Mouse (Mus musculus) thymus, adult 2 months (tissue): ENCODE data around the gene Lrch3. TPM values are rescaled to one million over a fixed set of nuclear protein-coding genes. Genes with fewer than 3 reads are reported as not detected.
"Not testable (repeated sequence)": the region's sequence is repeated elsewhere in the genome, so short reads cannot be mapped to it uniquely, and the experiment has no call there.

Experiments
- DNase-seq: peaks from one replicate; pipeline ENCODE4 v3.0.0; 2021
- H3K27ac ChIP-seq: fragments of 200-500 bp; 2 replicates; pipeline ENCODE4 v1.5.1; 2012; ENCODE audit warnings: low read length, control low read depth; ENCODE audit not compliant: control insufficient read depth, insufficient read depth
- H3K27me3 ChIP-seq: fragments of 200-500 bp; 2 replicates; pipeline ENCODE4 v1.6.1; 2012; ENCODE audit warnings: mild to moderate bottlenecking, low read length, moderate library complexity, mixed read lengths; ENCODE audit not compliant: control insufficient read depth, insufficient read depth
- H3K36me3 ChIP-seq: fragments of 200-500 bp; 2 replicates; pipeline ENCODE4 v1.6.1; 2012; ENCODE audit warnings: mild to moderate bottlenecking, low read length, moderate library complexity; ENCODE audit not compliant: control insufficient read depth, insufficient read depth
- H3K4me1 ChIP-seq: fragments of 200-500 bp; replicated peaks from 2 replicates; pipeline ENCODE4 v1.6.1; 2012; ENCODE audit warnings: low read length; ENCODE audit not compliant: control insufficient read depth, insufficient read depth
- H3K4me3 ChIP-seq: fragments of 200-500 bp; 2 replicates; pipeline ENCODE4 v1.5.1; 2012; ENCODE audit warnings: mild to moderate bottlenecking, low read length, control low read depth, moderate library complexity; ENCODE audit not compliant: control insufficient read depth, insufficient read depth
- CTCF ChIP-seq: fragments of 200-500 bp; IDR thresholded peaks from 2 replicates; pipeline ENCODE4 v1.5.1; 2012; ENCODE audit warnings: mild to moderate bottlenecking, control low read depth, low read length, moderate library complexity, borderline replicate concordance; ENCODE audit not compliant: control insufficient read depth, poor library complexity, insufficient read depth; ENCODE audit errors: extremely low read depth
- POLR2A ChIP-seq: fragments of 200-500 bp; IDR thresholded peaks from 2 replicates; pipeline ENCODE4 v1.6.1; 2012; ENCODE audit warnings: mild to moderate bottlenecking, low read length, control low read depth, moderate library complexity; ENCODE audit not compliant: control insufficient read depth, poor library complexity, insufficient read depth; ENCODE audit errors: extremely low read depth
- WGBS: fragments of 180-500 bp; shearing (Covaris S2); methylation state at CpG from one replicate; pipeline ENCODE4 v1.1.7; 2018; 5-methylcytosine and 5-hydroxymethylcytosine counted together
- polyA plus RNA-seq: library from polyadenylated mRNA; depleted of rRNA; stranded (reverse); fragments of >200 nt; gene quantifications from 2 replicates; pipeline ENCODE4 v1.2.3, GENCODE M21; 2012; rRNA removed

Gene Lrch3
- polyA plus RNA-seq = 41.3 and 43.2 TPM in 2 replicates

- H3K4me1 ChIP-seq = peaks cover 4% of the 10 kb centered on the region
- H3K36me3 ChIP-seq = no peaks in the 10 kb centered on the region
- peak; percentile 93 for DNase-seq
- no peak for TF ChIP-seq CTCF
- TF ChIP-seq POLR2A = peak; percentile 93
- no peak within 1 kb of the TSS for H3K27ac ChIP-seq
- no peaks in the 10 kb centered on the region for H3K27me3 ChIP-seq
- under 1% methylated on average over 85 of the region's 85 CpGs for WGBS
- peak within 1 kb of the TSS; percentile 84 for H3K4me3 ChIP-seq
Observed at GRCm38 (mm10) chr16:32913937-32914881, at the start of gene Lrch3. TSS of gene Lrch3 (plus strand) at chr16:32914100.

DNA sequence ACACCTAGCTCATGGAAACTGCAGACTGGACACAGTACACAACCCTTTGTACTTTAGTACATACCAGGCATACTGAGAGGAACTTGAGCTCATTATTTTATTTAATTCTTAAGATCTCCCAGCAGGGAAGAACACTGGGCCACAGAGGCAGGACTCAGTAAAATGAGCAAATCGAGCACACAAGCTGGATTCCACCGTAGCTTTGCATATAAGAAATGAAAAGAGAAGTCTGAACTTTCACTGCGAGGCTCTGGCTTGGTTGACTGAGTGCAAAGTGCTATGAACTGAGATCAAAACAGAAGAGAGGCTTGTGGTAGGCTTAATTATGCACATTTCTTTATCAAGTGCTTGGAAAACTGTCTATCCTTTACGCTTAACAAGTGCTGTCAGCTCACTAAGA lies 48.5 kb upstream of the Lrch3 start:
- H3K4me1 ChIP-seq = peaks cover 2% of the 10 kb centered on the region
- no peak overlapping the region for H3K27ac ChIP-seq
- no peaks in the 10 kb centered on the region for H3K27me3 ChIP-seq
- TF ChIP-seq CTCF = no peak
- TF ChIP-seq POLR2A = no peak
- WGBS = 85% methylated on average over 4 of the region's 4 CpGs
- no peaks in the 10 kb centered on the region for H3K36me3 ChIP-seq
- DNase-seq = no peak
- H3K4me3 ChIP-seq = no peak overlapping the region

DNA sequence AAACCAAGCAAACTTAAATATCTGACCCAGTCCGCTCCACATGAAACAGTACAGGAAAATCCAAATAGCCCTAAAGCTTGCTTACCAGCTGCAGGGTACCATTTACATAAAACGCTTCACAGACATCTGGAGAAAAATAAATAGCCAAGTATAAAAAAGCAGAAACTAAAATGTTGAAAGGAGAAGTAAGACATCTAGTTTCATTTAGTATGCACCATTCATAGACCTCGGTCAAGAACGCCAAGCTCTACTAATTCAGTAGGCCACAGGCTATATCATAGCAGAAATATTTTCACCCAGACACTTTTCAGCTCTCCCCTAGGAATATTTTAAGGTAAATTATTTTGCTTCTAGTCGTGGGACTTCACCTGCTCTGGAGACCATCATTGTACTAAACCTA lies 47.2 kb upstream of the Lrch3 start:
- Histone ChIP-seq H3K36me3 (no peaks in the 10 kb centered on the region), H3K4me1 (peaks cover 2% of the 10 kb centered on the region), H3K4me3 (no peak overlapping the region), H3K27me3 (no peaks in the 10 kb centered on the region), H3K27ac (no peak overlapping the region)
- WGBS = 79% methylated on average over 5 of the region's 5 CpGs
- no peak for DNase-seq
- no peak for TF ChIP-seq CTCF
- TF ChIP-seq POLR2A = no peak

DNA sequence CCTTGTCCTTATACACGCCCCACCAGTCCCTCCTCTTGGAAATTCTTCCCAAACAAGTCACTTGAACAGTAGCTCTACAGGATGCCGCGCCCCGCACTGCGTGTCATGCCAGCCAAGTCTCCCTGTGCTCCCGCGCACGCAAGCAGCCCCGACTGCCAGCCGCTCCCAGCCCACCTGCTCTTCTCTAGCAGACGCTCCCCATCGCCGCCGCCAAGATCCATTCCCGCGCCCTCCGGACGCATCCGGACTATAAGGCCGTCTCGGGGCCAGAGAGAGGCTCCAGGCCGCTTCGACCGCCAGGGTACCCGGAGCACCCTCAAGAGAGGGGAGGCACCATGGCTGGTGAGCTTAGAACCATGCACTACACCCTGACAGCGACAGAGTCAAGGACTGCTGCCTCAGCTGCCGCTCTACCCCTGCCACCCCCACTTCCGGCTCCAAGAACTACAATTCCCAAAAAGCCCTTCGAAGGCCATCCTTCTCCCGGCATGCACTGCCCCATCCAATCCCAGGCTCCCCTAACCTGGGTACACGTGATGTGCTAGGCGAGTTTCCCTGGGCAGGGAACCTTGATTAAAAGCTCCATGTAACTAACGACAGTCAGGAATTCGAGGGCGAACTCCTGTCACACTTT lies 45.9 kb upstream of the Lrch3 start:
- under 1% methylated on average over 35 of the region's 35 CpGs for WGBS
- H3K27me3 ChIP-seq = no peaks in the 10 kb centered on the region
- H3K4me1 ChIP-seq = peaks cover 2% of the 10 kb centered on the region

DNA sequence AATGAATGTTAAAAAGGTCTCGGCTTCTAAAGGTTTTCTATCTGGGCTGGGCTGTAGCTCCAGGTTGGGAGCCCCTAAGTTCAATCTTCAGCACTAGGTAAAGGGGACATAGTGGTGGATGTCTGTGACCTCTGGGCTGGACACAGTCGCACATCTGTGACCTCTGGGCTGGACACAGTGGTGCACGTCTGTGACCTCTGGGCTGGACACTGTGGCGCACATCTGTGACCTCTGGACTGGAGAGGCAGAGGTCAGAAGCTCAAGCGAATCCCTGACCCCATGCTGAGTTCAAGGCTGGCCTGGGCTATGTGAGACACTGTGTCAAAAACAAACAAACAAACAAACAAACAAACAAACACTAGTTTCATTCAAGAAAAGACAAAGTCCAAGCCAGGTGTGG lies 43.7 kb upstream of the Lrch3 start:
- no peak for TF ChIP-seq CTCF
- no peak for TF ChIP-seq POLR2A
- Histone ChIP-seq H3K4me3 (no peak overlapping the region), H3K27me3 (no peaks in the 10 kb centered on the region), H3K27ac (no peak overlapping the region), H3K36me3 (no peaks in the 10 kb centered on the region), H3K4me1 (peaks cover 2% of the 10 kb centered on the region)
- 93% methylated on average over 5 of the region's 5 CpGs for WGBS
- DNase-seq = no peak

More for the DNA sequence above, 45.9 kb upstream of the Lrch3 start:
- DNase-seq = peak; percentile 93
- TF ChIP-seq POLR2A (no peak; the same call in 1 of the 2 replicates), CTCF (0 out of 2 replicates have a peak, but pooled peaks have one; percentile 18)
- H3K27ac ChIP-seq = peak overlapping the region; percentile 56; the same call in 1 of the 2 replicates
- H3K4me3 ChIP-seq = peak overlapping the region; percentile 97
- no peaks in the 10 kb centered on the region for H3K36me3 ChIP-seq

GRCm38 (mm10) chr16:32873366-32873765 lies 40.5 kb upstream of the Lrch3 start:
- no peaks in the 10 kb centered on the region for H3K27me3 ChIP-seq
- 48% methylated on average over 3 of the region's 3 CpGs for WGBS
- no peaks in the 10 kb centered on the region for H3K36me3 ChIP-seq
- H3K4me1 ChIP-seq = no peaks in the 10 kb centered on the region
- TF ChIP-seq CTCF (no peak), POLR2A (no peak)
- no peak for DNase-seq
- no peak overlapping the region for H3K27ac ChIP-seq
- no peak overlapping the region for H3K4me3 ChIP-seq

GRCm38 (mm10) chr16:32875281-32875680 lies 38.6 kb upstream of the Lrch3 start:
- not testable (repeated sequence) for DNase-seq, H3K4me1 ChIP-seq, H3K27ac ChIP-seq, H3K27me3 ChIP-seq, H3K36me3 ChIP-seq, H3K4me3 ChIP-seq
- WGBS = 87% methylated on average over 1 of the region's 1 CpGs
